Mouse (Mus musculus) liver, adult 2 months (tissue): ENCODE data around the gene Ttll5.

Experiments
- CTCF ChIP-seq: fragments of 200-500 bp; IDR thresholded peaks from 2 replicates; pipeline ENCODE4 v1.5.1; 2011; ENCODE audit warnings: low read depth, low read length, control low read depth
- POLR2A ChIP-seq: fragments of 200-500 bp; IDR thresholded peaks from 2 replicates; pipeline ENCODE4 v1.6.1; 2011; ENCODE audit warnings: low read length, control low read depth; ENCODE audit not compliant: insufficient read depth; ENCODE audit errors: extremely low read depth

DNA sequence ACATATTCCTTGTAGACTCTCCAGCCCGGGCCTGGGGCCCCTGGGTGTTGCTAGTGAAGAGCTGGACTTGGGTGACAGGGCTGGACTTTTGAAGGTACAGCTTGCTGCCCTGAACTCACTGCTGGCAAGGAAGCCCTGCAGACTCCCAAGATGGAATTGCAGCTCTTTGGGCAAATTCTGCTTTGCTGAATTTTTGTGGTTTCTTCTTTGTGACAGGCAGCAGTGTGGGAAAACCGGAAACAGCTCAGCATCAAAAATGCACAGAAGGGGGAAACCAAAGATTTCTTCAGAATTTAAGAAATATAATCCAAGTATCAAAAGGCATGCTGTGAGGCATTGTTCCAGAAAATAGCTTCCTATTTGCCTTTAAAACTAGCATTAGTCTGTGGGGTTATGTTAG is 189.7 kb downstream of the Ttll5 start:
- no peak for TF ChIP-seq POLR2A
- TF ChIP-seq CTCF = no peak
